Mouse (Mus musculus) 3T3-L1 (cell line): ENCODE measurements around the gene Sdccag8.

Experiments used
- DNase-seq: peaks from one replicate; pipeline ENCODE4 v3.0.0-alpha.2; 2015; ENCODE audit warnings: low read depth, low spot score

The Sdccag8 gene

GRCm38 (mm10) chr1:177045885-177046284 lies 231.4 kb downstream of the Sdccag8 start:
- DNase-seq, result peak; percentile 32

- DNase-seq, result no peak
These were observed 232.5 kb downstream of the Sdccag8 start for GRCm38 (mm10) chr1:177046963-177047362.

GRCm38 (mm10) chr1:177048773-177049172 lies 234.3 kb downstream of the Sdccag8 start:
- DNase-seq, result no peak

- no peak for DNase-seq
These were observed 237.0 kb downstream of the Sdccag8 start for GRCm38 (mm10) chr1:177051366-177051963.

GRCm38 (mm10) chr1:177054891-177055290 lies 240.4 kb downstream of the Sdccag8 start:
- no peak for DNase-seq

GRCm38 (mm10) chr1:177061761-177062160 lies 247.3 kb downstream of the Sdccag8 start:
- DNase-seq, result peak; percentile 54

GRCm38 (mm10) chr1:177065732-177066131 lies 251.3 kb downstream of the Sdccag8 start:
- DNase-seq, result no peak

GRCm38 (mm10) chr1:177067123-177067646 lies 252.7 kb downstream of the Sdccag8 start:
- no peak for DNase-seq

- no peak for DNase-seq
These were observed 254.7 kb downstream of the Sdccag8 start for GRCm38 (mm10) chr1:177069161-177069560.
